In genomic region chr16:23986176-23986575, GRCm38 (mm10) we compare ENCODE assay signal across 8 mouse cellular contexts. TPM values are rescaled to one million over a fixed set of nuclear protein-coding genes. Genes with fewer than 3 reads are reported as not detected.
DNase-seq lines count a peak whose midpoint lies in the region; ATAC-seq and TF ChIP-seq lines count a peak whose summit lies in the region.

No protein-coding gene starts in this region.

- peak overlapping the region; percentile 100 for H3K27ac ChIP-seq in lung, postnatal 0 days (ENCODE audit: low read length)
- H3K27ac ChIP-seq in embryonic facial prominence, embryonic 12.5 days, result no peak overlapping the region
- no peak overlapping the region for H3K27ac ChIP-seq in hindbrain, embryonic 14.5 days
- no peak overlapping the region for H3K27ac ChIP-seq in midbrain, embryonic 10.5 days (replicated peaks)

- no peaks in the 10 kb centered on the region for H3K36me3 ChIP-seq in lung, postnatal 0 days (ENCODE audit: insufficient read depth, low read length)
- no peaks in the 10 kb centered on the region for H3K36me3 ChIP-seq in embryonic facial prominence, embryonic 12.5 days
- H3K36me3 ChIP-seq in hindbrain, embryonic 14.5 days (replicated peaks; ENCODE audit: control insufficient read depth, insufficient read depth), result no peaks in the 10 kb centered on the region
- no peaks in the 10 kb centered on the region for H3K36me3 ChIP-seq in midbrain, embryonic 10.5 days

- no peaks in the 10 kb centered on the region for H3K9me3 ChIP-seq in lung, postnatal 0 days (ENCODE audit: low read length)
- H3K9me3 ChIP-seq in embryonic facial prominence, embryonic 12.5 days, result no peaks in the 10 kb centered on the region
- H3K9me3 ChIP-seq in hindbrain, embryonic 14.5 days (ENCODE audit: control insufficient read depth, low read length), result no peaks in the 10 kb centered on the region
- H3K9me3 ChIP-seq in midbrain, embryonic 10.5 days (replicated peaks), result no peaks in the 10 kb centered on the region

- TF ChIP-seq EP300 in lung, postnatal 0 days (IDR thresholded peaks at IDR 0.05), result no peak

- no peak for TF ChIP-seq CTCF in lung, postnatal 0 days (IDR thresholded peaks at IDR 0.05)

- 2% methylated on average over 3 of the region's 3 CpGs for WGBS in lung, postnatal 0 days
- 4% methylated on average over 3 of the region's 3 CpGs for WGBS in embryonic facial prominence, embryonic 12.5 days
- 10% methylated on average over 3 of the region's 3 CpGs for WGBS in hindbrain, embryonic 14.5 days
- WGBS in midbrain, embryonic 10.5 days, result 4% methylated on average over 3 of the region's 3 CpGs

- peak overlapping the region; percentile 100 for H3K9ac ChIP-seq in lung, postnatal 0 days (replicated peaks; ENCODE audit: low read depth)
- no peak overlapping the region for H3K9ac ChIP-seq in embryonic facial prominence, embryonic 12.5 days
- H3K9ac ChIP-seq in hindbrain, embryonic 14.5 days, result no peak overlapping the region

- no peaks in the 10 kb centered on the region for H3K27me3 ChIP-seq in lung, postnatal 0 days (replicated peaks; ENCODE audit: insufficient read depth, low read length)
- 0 out of 2 replicates have a peak, but pooled peaks cover 7% of the 10 kb centered on the region for H3K27me3 ChIP-seq in embryonic facial prominence, embryonic 12.5 days
- peaks cover 41% of the 10 kb centered on the region for H3K27me3 ChIP-seq in hindbrain, embryonic 14.5 days (ENCODE audit: control insufficient read depth, insufficient read depth, low read length)
- peaks cover 71% of the 10 kb centered on the region for H3K27me3 ChIP-seq in midbrain, embryonic 10.5 days (ENCODE audit: low read depth, poor library complexity, severe bottlenecking)

- peak overlapping the region; percentile 88 for H3K4me3 ChIP-seq in lung, postnatal 0 days (ENCODE audit: low read depth, low read length)
- 0 out of 2 replicates have a peak overlapping the region, but pooled peaks have one; percentile 7 for H3K4me3 ChIP-seq in embryonic facial prominence, embryonic 12.5 days
- H3K4me3 ChIP-seq in hindbrain, embryonic 14.5 days (replicated peaks; ENCODE audit: low read length), result peak overlapping the region; percentile 68; the same call in 1 of the 2 replicates
- H3K4me3 ChIP-seq in midbrain, embryonic 10.5 days, result peak overlapping the region; percentile 80; the same call in 1 of the 2 replicates

- DNase-seq in lung, postnatal 0 days (ENCODE audit: low spot score), result peak; percentile 71
- no peak for DNase-seq in lung, postnatal 25 days (ENCODE audit: low spot score)
- DNase-seq in hindbrain, embryonic 14.5 days (ENCODE audit: low spot score), result no peak
- no peak for DNase-seq in midbrain, embryonic 10.5 days (ENCODE audit: low spot score)
- DNase-seq in adrenal gland, postnatal 10 days, result no peak
- no peak for DNase-seq in layer of hippocampus, postnatal 25 days (ENCODE audit: extremely low spot score in 1 of 2, low spot score in 1 of 2)
- no peak for DNase-seq in gastrocnemius, adult 18-20 months (ENCODE audit: low spot score)

- peaks cover 25% of the 10 kb centered on the region for H3K4me1 ChIP-seq in lung, postnatal 0 days (ENCODE audit: insufficient read depth, low read depth, low read length)
- H3K4me1 ChIP-seq in embryonic facial prominence, embryonic 12.5 days, result peaks cover 38% of the 10 kb centered on the region
- H3K4me1 ChIP-seq in hindbrain, embryonic 14.5 days (replicated peaks; ENCODE audit: control insufficient read depth, insufficient read depth, low read length), result peaks cover 38% of the 10 kb centered on the region; the same call in 1 of the 2 replicates
- H3K4me1 ChIP-seq in midbrain, embryonic 10.5 days, result peaks cover 70% of the 10 kb centered on the region

- no peak for ATAC-seq in lung, postnatal 0 days
- no peak for ATAC-seq in embryonic facial prominence, embryonic 12.5 days (ENCODE audit: insufficient number of reproducible peaks, insufficient read depth, low FRiP score, low TSS enrichment)
- no peak for ATAC-seq in hindbrain, embryonic 14.5 days (ENCODE audit: low FRiP score)

- H3K4me2 ChIP-seq in lung, postnatal 0 days (replicated peaks; ENCODE audit: low read depth, low read length), result peak overlapping the region; percentile 94
- H3K4me2 ChIP-seq in embryonic facial prominence, embryonic 12.5 days (replicated peaks), result peak overlapping the region; percentile 90
- peak overlapping the region; percentile 99 for H3K4me2 ChIP-seq in hindbrain, embryonic 14.5 days (replicated peaks)

RNA-seq across cellular contexts. Expression of gene Gm37419, which starts 2.1 kb away (rescaled TPM):
- not detected in 2 replicates for polyA plus RNA-seq in lung, postnatal 0 days (2015; fragmentation: Nextera tagmentation; extraction: Ambion mirVana)
- polyA plus RNA-seq in embryonic facial prominence, embryonic 12.5 days (2016; fragmentation: Nextera tagmentation; extraction: Ambion mirVana), result not detected in 2 replicates
- not detected in 2 replicates for polyA plus RNA-seq in hindbrain, embryonic 14.5 days (2014; fragmentation: Nextera tagmentation; extraction: Ambion mirVana)
- polyA plus RNA-seq in midbrain, embryonic 10.5 days (2016; fragmentation: Nextera tagmentation; extraction: Ambion mirVana), result not detected in 2 replicates
- not detected for total RNA-seq in adrenal gland, postnatal 10 days (2021)
- total RNA-seq in layer of hippocampus, postnatal 25 days (2021), result not detected
- total RNA-seq in gastrocnemius, adult 18-20 months (2021), result not detected

RNA-seq across cellular contexts. Expression of gene Bcl6, which starts 2.5 kb away (rescaled TPM):
- 2.3 TPM in 2 replicates for polyA plus RNA-seq in lung, postnatal 0 days (2015; fragmentation: Nextera tagmentation; extraction: Ambion mirVana)
- 0.51 and 0.65 TPM in 2 replicates for polyA plus RNA-seq in embryonic facial prominence, embryonic 12.5 days (2016; fragmentation: Nextera tagmentation; extraction: Ambion mirVana)
- polyA plus RNA-seq in hindbrain, embryonic 14.5 days (2014; fragmentation: Nextera tagmentation; extraction: Ambion mirVana), result 0.35 and 0.50 TPM in 2 replicates
- polyA plus RNA-seq in midbrain, embryonic 10.5 days (2016; fragmentation: Nextera tagmentation; extraction: Ambion mirVana), result 0.02 and 0.07 TPM in 2 replicates
- 10 to 100 TPM; 46.6 to 53.6 TPM for total RNA-seq in adrenal gland, postnatal 10 days (2021)
- 10 to 100 TPM; 50.2 to 53.1 TPM for total RNA-seq in layer of hippocampus, postnatal 25 days (2021)
- total RNA-seq in gastrocnemius, adult 18-20 months (2021), result 10 to 100 TPM; 50.6 to 61.2 TPM

RNA-seq across cellular contexts. Expression of gene Rtp2, which starts 54.0 kb away (rescaled TPM):
- not detected in 2 replicates for polyA plus RNA-seq in lung, postnatal 0 days (2015; fragmentation: Nextera tagmentation; extraction: Ambion mirVana)
- 0.22 and 0.52 TPM in 2 replicates for polyA plus RNA-seq in embryonic facial prominence, embryonic 12.5 days (2016; fragmentation: Nextera tagmentation; extraction: Ambion mirVana)
- polyA plus RNA-seq in hindbrain, embryonic 14.5 days (2014; fragmentation: Nextera tagmentation; extraction: Ambion mirVana), result not detected in 2 replicates
- polyA plus RNA-seq in midbrain, embryonic 10.5 days (2016; fragmentation: Nextera tagmentation; extraction: Ambion mirVana), result not detected in 2 replicates
- not detected for total RNA-seq in adrenal gland, postnatal 10 days (2021)
- total RNA-seq in layer of hippocampus, postnatal 25 days (2021), result under 1 TPM; 0.47 to 0.49 TPM
- total RNA-seq in gastrocnemius, adult 18-20 months (2021), result not detected

Comparison
In these comparisons a context has a peak if more than half of its experiments do, and no peak if none do; other contexts are left out.
1. H3K4me3 ChIP-seq: peak in every context shown above with its lines; median percentile 88 in lung, postnatal 0 days; 80 in midbrain, embryonic 10.5 days; 68 in hindbrain, embryonic 14.5 days; 7 in embryonic facial prominence, embryonic 12.5 days.